Mouse (Mus musculus): ENCODE measurements around the gene Cort. TPM values are rescaled to one million over a fixed set of nuclear protein-coding genes. Genes with fewer than 3 reads are reported as not detected.

Gene Cort
- polyA plus RNA-seq, 1 experiment, result 0.67 TPM

DNA sequence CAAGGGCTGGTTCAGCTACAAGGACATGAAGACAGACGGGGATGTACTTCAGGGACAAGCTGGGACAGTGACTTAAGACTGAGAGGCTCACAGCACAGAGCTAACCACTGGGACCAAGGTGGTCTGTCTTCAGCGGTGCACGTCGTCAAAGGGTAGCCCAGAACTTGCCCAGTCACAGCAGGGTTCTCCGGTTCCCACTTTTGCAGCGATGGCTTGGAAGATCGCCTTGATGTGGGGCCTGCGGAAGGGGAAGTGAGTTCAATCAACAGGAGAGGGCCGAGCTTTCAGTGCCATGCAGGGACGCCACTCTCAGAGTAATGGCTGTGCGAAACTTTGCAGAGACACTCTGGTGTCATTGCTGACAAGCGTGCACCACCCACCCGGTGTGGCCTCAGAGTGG, 33.3 kb upstream of the Cort start:
- TF ChIP-seq CTCF (IDR thresholded peaks at IDR 0.05; ENCODE audit: borderline replicate concordance, control insufficient read depth, extremely low read depth, insufficient read depth, low read length, poor library complexity) (no peak), POLR2A (IDR thresholded peaks at IDR 0.05; ENCODE audit: control insufficient read depth, extremely low read depth, insufficient read depth, low read length, poor library complexity) (no peak)
- Histone ChIP-seq H3K36me3 (ENCODE audit: control insufficient read depth, insufficient read depth, low read length) (peaks cover 33% of the 10 kb centered on the region), H3K4me3 (ENCODE audit: control insufficient read depth, insufficient read depth, low read length) (no peak overlapping the region), H3K27ac (ENCODE audit: control insufficient read depth, insufficient read depth, low read length) (no peak overlapping the region), H3K27me3 (ENCODE audit: control insufficient read depth, insufficient read depth, low read length) (no peaks in the 10 kb centered on the region), H3K4me1 (replicated peaks; ENCODE audit: control insufficient read depth, insufficient read depth, low read length) (no peaks in the 10 kb centered on the region)
- no peak for DNase-seq
- 94% methylated on average over 13 of the region's 13 CpGs for WGBS

DNA sequence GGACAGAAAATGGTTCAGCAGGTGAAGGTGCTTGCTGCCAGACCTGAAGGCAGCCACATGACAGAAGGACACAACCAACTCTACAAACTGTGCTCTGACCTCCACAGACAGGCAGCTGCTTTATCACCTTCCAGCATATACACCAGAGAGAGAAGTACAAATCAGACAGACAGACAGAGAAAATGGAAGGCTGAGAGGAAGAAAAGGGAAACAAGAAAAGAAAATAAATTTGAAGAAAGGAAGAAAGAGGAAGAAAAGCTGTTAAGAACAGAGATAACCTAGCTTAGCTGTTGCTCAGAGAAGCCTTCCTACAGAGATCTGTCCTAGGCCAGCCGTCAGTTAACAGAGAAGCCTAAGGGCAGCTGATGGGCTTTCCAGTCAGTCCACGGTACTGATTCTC, 32.6 kb upstream of the Cort start:
- DNase-seq, result no peak
- TF ChIP-seq POLR2A (IDR thresholded peaks at IDR 0.05; ENCODE audit: control insufficient read depth, extremely low read depth, insufficient read depth, low read length, poor library complexity), result no peak
- TF ChIP-seq CTCF (IDR thresholded peaks at IDR 0.05; ENCODE audit: borderline replicate concordance, control insufficient read depth, extremely low read depth, insufficient read depth, low read length, poor library complexity), result no peak
- Histone ChIP-seq H3K4me1 (replicated peaks; ENCODE audit: control insufficient read depth, insufficient read depth, low read length) (no peaks in the 10 kb centered on the region), H3K4me3 (ENCODE audit: control insufficient read depth, insufficient read depth, low read length) (no peak overlapping the region), H3K27me3 (ENCODE audit: control insufficient read depth, insufficient read depth, low read length) (no peaks in the 10 kb centered on the region), H3K27ac (ENCODE audit: control insufficient read depth, insufficient read depth, low read length) (no peak overlapping the region), H3K36me3 (ENCODE audit: control insufficient read depth, insufficient read depth, low read length) (peaks cover 40% of the 10 kb centered on the region)
- WGBS, result 90% methylated on average over 2 of the region's 2 CpGs

DNA sequence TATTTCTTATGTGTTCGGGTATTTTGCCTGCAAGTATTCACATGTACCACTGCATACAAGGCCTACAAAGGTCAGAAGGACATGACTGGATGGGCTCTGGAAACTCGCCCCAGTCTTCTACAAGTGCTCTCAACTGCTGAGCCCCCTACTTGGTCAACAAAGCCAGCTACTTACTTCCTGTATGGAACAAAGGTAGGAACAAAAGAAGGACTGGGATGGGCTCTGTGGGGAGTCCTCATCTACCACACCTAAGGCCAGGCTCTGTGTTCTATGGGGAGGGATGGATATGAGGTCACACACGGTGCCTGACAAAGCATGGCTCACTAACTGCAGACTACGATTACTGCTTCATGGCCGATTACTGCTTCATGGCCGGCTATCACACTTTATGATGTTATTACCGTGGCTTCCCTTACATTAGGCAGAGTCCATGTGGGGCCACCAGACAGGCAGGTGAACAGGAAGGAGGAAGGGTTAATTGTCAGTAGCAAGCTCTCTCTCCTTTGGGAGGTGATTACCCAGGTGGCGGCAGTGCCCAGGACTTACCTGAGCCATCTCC, 30.9 kb upstream of the Cort start:
- no peak overlapping the region for H3K27ac ChIP-seq (ENCODE audit: control insufficient read depth, insufficient read depth, low read length)
- H3K27me3 ChIP-seq (ENCODE audit: control insufficient read depth, insufficient read depth, low read length), result no peaks in the 10 kb centered on the region
- WGBS, result 97% methylated on average over 8 of the region's 8 CpGs
- H3K4me1 ChIP-seq (replicated peaks; ENCODE audit: control insufficient read depth, insufficient read depth, low read length), result no peaks in the 10 kb centered on the region
- no peak overlapping the region for H3K4me3 ChIP-seq (ENCODE audit: control insufficient read depth, insufficient read depth, low read length)
- peaks cover 49% of the 10 kb centered on the region for H3K36me3 ChIP-seq (ENCODE audit: control insufficient read depth, insufficient read depth, low read length)
- no peak for DNase-seq
- no peak for TF ChIP-seq POLR2A (IDR thresholded peaks at IDR 0.05; ENCODE audit: control insufficient read depth, extremely low read depth, insufficient read depth, low read length, poor library complexity)
- no peak for TF ChIP-seq CTCF (IDR thresholded peaks at IDR 0.05; ENCODE audit: borderline replicate concordance, control insufficient read depth, extremely low read depth, insufficient read depth, low read length, poor library complexity)

DNA sequence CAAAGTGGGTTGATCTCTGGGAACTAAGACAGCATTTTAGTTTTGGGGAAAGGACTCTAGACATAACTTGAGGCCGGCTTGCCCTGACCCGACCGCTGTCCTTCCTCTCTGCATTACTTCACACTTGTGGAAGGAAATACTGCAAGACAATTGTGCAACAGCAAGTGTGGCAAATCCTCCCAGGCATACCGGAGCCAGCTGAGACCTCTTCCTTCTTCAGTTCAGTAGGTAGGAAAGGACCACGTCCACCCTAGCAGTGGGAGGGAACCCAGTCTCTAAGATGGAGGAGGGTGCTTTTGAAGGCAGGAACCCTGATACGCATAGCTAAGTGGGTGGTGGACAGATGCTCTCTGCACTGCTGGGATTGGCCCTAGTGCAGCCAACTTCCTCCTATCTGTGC, 29.1 kb upstream of the Cort start:
- Histone ChIP-seq H3K27me3 (ENCODE audit: control insufficient read depth, insufficient read depth, low read length) (no peaks in the 10 kb centered on the region), H3K27ac (ENCODE audit: control insufficient read depth, insufficient read depth, low read length) (no peak overlapping the region), H3K4me1 (replicated peaks; ENCODE audit: control insufficient read depth, insufficient read depth, low read length) (no peaks in the 10 kb centered on the region), H3K4me3 (ENCODE audit: control insufficient read depth, insufficient read depth, low read length) (no peak overlapping the region), H3K36me3 (ENCODE audit: control insufficient read depth, insufficient read depth, low read length) (peaks cover 51% of the 10 kb centered on the region)
- no peak for TF ChIP-seq CTCF (IDR thresholded peaks at IDR 0.05; ENCODE audit: borderline replicate concordance, control insufficient read depth, extremely low read depth, insufficient read depth, low read length, poor library complexity)
- no peak for TF ChIP-seq POLR2A (IDR thresholded peaks at IDR 0.05; ENCODE audit: control insufficient read depth, extremely low read depth, insufficient read depth, low read length, poor library complexity)
- no peak for DNase-seq
- WGBS, result 94% methylated on average over 6 of the region's 6 CpGs

DNA sequence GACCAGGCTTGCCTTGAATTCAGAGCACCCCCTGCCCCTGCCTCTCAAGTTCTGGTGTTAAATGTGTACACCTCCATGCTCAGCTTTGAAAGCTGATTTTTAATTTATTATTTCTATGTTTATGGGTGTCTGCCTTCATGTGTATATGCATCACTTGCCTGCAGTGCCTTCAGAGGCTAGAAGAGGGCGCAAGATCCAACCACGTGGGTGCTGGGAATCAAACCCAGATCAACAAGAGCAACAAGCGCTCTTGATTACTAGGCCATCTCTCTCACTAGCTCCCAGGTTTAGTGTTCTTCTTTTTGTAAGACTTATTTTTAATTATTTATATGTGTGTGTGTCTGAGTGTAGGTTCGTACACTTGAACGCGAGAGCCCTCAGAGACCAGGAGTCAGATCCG, 28.3 kb upstream of the Cort start:
- TF ChIP-seq CTCF (IDR thresholded peaks at IDR 0.05; ENCODE audit: borderline replicate concordance, control insufficient read depth, extremely low read depth, insufficient read depth, low read length, poor library complexity), result no peak
- no peak for TF ChIP-seq POLR2A (IDR thresholded peaks at IDR 0.05; ENCODE audit: control insufficient read depth, extremely low read depth, insufficient read depth, low read length, poor library complexity)
- 99% methylated on average over 7 of the region's 7 CpGs for whole genome bisulfite sequencing
- H3K27ac ChIP-seq (ENCODE audit: control insufficient read depth, insufficient read depth, low read length), result no peak overlapping the region
- H3K4me3 ChIP-seq (ENCODE audit: control insufficient read depth, insufficient read depth, low read length), result no peak overlapping the region
- peaks cover 48% of the 10 kb centered on the region for H3K36me3 ChIP-seq (ENCODE audit: control insufficient read depth, insufficient read depth, low read length)
- DNase-seq, result no peak
- no peaks in the 10 kb centered on the region for H3K4me1 ChIP-seq (replicated peaks; ENCODE audit: control insufficient read depth, insufficient read depth, low read length)
- H3K27me3 ChIP-seq (ENCODE audit: control insufficient read depth, insufficient read depth, low read length), result no peaks in the 10 kb centered on the region

GRCm38 (mm10) chr4:149150721-149151120, 24.2 kb upstream of the Cort start:
- WGBS, result 96% methylated on average over 11 of the region's 11 CpGs
- Histone ChIP-seq H3K4me1 (replicated peaks; ENCODE audit: control insufficient read depth, insufficient read depth, low read length) (peaks cover 13% of the 10 kb centered on the region), H3K27me3 (ENCODE audit: control insufficient read depth, insufficient read depth, low read length) (no peaks in the 10 kb centered on the region), H3K27ac (ENCODE audit: control insufficient read depth, insufficient read depth, low read length) (no peak overlapping the region), H3K4me3 (ENCODE audit: control insufficient read depth, insufficient read depth, low read length) (no peak overlapping the region), H3K36me3 (ENCODE audit: control insufficient read depth, insufficient read depth, low read length) (peaks cover 28% of the 10 kb centered on the region)
- DNase-seq, result no peak
- TF ChIP-seq POLR2A (IDR thresholded peaks at IDR 0.05; ENCODE audit: control insufficient read depth, extremely low read depth, insufficient read depth, low read length, poor library complexity), result no peak
- TF ChIP-seq CTCF (IDR thresholded peaks at IDR 0.05; ENCODE audit: borderline replicate concordance, control insufficient read depth, extremely low read depth, insufficient read depth, low read length, poor library complexity), result no peak

- H3K27ac ChIP-seq (ENCODE audit: control insufficient read depth, insufficient read depth, low read length), result no peak overlapping the region
Observed at GRCm38 (mm10) chr4:149150256-149150655, 23.7 kb upstream of the Cort start.

More at GRCm38 (mm10) chr4:149150256-149150655, 23.7 kb upstream of the Cort start:
- H3K36me3 ChIP-seq (ENCODE audit: control insufficient read depth, insufficient read depth, low read length), result peaks cover 27% of the 10 kb centered on the region
- no peak overlapping the region for H3K4me3 ChIP-seq (ENCODE audit: control insufficient read depth, insufficient read depth, low read length)
- TF ChIP-seq CTCF (IDR thresholded peaks at IDR 0.05; ENCODE audit: borderline replicate concordance, control insufficient read depth, extremely low read depth, insufficient read depth, low read length, poor library complexity) (no peak), POLR2A (IDR thresholded peaks at IDR 0.05; ENCODE audit: control insufficient read depth, extremely low read depth, insufficient read depth, low read length, poor library complexity) (no peak)
- H3K4me1 ChIP-seq (replicated peaks; ENCODE audit: control insufficient read depth, insufficient read depth, low read length), result peaks cover 13% of the 10 kb centered on the region
- no peaks in the 10 kb centered on the region for H3K27me3 ChIP-seq (ENCODE audit: control insufficient read depth, insufficient read depth, low read length)
- DNase-seq, result no peak
- WGBS, result 92% methylated on average over 11 of the region's 11 CpGs
